Mouse (Mus musculus) frontal cortex, postnatal 14 days (tissue): ENCODE measurements at regions not wholly inside any gene's neighbourhood (a gene's known extent, or its start where the extent isn't known, plus 50 kb on each side); places are given as distances from the start of the nearest gene placed in this dataset.

Experiments
- DNase-seq, 2 experiments: peaks; one replicate each; pipeline ENCODE4 v3.0.0; 2022; ENCODE audit warnings: low spot score in 2 of 2

- no peak for DNase-seq
Measured at GRCm38 (mm10) chr10:98562297-98562912, 351.8 kb upstream of the Atp2b1 start.

DNA sequence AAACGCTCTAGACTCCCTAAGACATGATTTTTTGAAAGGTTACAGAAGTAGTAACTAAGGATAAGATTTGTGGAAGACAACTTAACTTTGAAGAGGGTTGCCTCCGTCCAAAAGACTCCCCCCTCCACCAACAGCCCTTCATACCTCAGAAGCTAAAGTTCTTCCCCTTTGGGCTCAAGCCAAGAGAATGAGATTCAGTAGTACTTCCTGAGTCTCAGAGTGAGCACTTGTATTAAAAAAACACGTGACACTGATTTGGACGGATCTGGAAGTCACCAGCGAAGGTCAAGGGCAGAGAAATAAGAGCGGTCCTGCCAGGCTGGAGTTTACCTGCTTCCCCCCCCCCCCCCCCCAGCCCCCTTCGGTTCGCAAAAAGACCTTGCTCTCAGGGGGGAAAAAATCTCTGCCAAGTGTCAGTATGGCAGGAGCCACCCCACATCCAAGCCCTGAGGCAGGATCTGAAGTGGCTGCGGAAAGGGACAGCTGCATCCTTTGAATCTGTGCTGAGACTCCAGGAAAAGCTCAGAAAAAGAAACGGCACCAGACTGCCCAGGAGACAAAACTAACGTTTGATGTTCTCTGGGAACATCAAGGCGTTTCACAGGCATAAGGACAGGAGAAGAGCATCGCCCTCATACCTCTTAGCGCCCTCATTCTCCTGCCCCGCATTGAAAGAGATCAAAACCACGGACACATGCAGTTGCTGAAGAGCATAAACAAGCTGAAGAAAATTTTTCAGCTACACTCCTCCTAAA lies 341.2 kb upstream of the Atp2b1 start:
- DNase-seq = no peak

DNA sequence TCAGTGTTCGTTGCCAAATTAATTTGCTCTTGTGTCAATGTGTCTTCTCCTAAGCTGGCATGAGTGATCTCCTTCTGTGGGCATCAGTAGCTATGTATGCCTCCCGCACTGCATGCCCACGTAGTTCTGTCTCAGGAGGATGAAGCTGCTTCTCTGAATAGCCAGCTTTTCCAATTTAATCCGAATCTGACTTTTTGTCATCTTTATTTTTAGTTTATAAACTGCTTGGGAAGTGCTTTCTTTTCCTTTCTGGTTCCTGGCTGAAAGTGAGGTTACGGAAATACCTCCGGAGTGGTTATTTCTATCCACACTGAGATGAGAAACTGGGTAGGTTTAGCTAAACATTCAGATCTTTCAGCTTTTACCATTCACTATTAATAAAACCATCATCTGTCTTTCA lies 337.2 kb upstream of the Atp2b1 start:
- DNase-seq = no peak

DNA sequence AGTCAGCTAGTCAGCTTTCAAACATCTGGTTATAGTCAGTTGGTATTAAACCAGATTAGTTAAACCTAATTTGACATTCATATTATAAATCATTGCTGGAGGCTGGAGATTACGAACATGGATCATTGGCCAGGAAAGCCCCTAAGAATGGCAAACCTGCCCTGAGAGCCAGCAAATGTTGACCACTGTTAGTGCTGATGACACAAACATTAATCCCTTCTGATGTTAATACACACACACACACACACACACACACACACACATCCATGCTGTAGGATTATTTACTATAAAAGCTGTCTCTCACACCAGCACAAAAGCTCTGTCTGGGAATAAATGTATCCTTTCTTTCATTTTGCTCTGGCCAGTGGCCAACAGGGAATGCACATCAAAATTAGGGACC lies 329.4 kb upstream of the Atp2b1 start:
- DNase-seq = no peak

DNA sequence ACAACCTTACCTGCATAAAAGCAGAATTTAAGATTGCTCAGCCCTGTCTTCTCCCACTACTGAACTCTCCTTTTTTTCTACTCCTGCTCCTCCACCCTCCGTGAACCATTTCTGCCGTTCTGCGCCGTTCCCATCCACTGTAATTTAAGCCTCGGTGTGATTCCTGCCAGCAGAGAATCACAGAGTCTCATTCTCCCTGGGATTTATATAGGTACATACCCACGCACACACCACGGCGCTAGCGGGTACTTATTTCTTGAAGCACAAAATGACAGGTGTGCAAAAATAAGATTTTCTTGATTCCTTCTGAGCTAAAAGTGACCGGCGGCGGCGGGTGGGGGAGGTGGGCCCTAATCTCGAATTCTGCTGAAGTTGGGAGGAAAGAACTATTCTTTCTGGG lies 324.5 kb upstream of the Atp2b1 start:
- DNase-seq = peak; percentile 25 to 35

- no peak for DNase-seq
Measured at GRCm38 (mm10) chr10:98592154-98592553, 322.1 kb upstream of the Atp2b1 start.

GRCm38 (mm10) chr10:98593910-98594309 lies 320.3 kb upstream of the Atp2b1 start:
- no peak for DNase-seq

DNA sequence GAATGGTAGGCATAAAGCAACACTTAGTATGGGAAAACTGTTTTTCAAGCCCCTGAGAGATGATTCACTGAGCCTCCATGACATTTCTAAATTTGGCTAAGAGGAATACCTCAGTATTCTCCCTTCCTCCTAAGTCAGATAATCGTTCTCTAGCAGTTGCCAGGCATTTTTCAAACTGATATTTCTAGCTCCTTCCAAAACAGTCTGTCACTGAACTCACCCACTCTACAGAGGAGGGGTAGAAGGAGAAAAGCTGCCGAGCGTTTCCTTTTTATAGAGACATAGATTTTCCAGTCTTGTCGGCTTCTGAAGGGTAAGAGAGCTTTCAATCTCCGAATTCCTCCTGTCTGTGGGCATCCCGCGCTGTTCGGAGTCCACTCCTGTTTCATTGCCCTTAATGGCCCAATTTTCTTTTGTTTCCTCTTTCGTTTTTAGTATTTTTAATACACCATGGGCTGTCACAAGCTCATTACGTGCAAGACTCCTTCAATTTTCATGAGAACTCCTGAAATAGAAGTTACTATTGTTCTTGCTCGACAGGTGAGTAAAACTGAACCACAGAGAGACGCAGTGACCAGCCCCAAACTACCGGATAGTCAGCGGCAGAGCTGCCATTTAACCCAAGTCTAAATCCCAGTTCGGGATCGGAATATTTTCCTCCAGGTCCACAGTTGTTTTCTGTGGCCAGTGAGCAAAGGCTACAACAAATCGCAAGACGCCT lies 305.8 kb upstream of the Atp2b1 start:
- DNase-seq = peak in 1 of 2 experiments; percentile 20

DNA sequence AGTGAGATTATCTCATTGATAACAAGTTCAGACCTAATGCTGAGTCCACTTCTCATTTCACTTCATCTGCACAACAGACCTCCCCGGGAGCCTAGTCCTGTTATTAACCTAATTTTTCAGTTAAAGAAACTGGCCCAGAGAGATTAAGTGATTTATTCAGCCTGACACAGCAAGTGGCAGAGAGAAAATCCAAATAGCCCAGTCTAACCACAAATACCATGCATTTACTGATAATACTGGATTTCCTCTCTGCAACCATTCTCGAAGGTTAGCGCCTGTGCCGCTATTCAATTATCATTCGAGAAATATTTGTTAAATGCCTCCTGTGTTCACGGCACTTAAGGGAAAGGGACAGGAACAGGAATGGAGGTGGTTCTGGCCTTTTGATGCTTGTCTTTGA lies 303.5 kb upstream of the Atp2b1 start:
- DNase-seq = no peak

DNA sequence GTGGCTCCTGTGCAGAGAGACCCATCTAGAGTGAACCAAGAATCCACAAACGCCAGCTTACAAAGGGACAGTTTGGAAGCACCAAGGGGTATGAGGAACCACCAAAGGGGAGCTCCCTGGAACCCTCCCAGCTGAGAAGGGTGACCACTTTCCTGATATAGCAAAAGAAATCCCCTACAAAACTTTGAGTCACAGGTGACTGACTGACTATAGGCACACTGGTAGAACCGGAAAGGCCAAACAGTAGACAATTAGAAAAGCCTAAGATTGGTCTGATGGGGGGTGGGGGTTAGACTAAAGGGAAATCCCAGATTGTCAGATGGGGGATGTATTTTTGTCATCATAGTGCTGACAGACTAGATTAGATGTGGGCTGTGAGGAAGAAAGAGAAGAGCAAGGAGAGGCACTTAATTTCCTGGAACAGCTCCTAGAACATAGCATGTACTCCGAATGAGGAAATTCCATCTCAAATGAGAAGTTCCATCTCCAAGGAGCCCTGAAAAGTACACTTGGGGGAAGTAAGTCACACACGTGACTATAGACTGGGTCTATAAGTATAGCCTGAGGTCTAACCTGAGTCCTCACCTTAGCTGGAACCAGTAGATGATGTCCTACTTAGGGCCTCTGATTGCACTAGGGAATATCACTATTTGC lies 302.4 kb upstream of the Atp2b1 start:
- DNase-seq = no peak

GRCm38 (mm10) chr10:98618736-98619525 lies 295.3 kb upstream of the Atp2b1 start:
- DNase-seq = no peak

GRCm38 (mm10) chr10:98624103-98624502 lies 290.1 kb upstream of the Atp2b1 start:
- no peak for DNase-seq

- no peak for DNase-seq
Measured at GRCm38 (mm10) chr10:98624681-98625321, 289.4 kb upstream of the Atp2b1 start.

GRCm38 (mm10) chr10:98628191-98628590 lies 286.0 kb upstream of the Atp2b1 start:
- no peak for DNase-seq

- no peak for DNase-seq
Measured at GRCm38 (mm10) chr10:98629248-98629647, 285.0 kb upstream of the Atp2b1 start.

DNA sequence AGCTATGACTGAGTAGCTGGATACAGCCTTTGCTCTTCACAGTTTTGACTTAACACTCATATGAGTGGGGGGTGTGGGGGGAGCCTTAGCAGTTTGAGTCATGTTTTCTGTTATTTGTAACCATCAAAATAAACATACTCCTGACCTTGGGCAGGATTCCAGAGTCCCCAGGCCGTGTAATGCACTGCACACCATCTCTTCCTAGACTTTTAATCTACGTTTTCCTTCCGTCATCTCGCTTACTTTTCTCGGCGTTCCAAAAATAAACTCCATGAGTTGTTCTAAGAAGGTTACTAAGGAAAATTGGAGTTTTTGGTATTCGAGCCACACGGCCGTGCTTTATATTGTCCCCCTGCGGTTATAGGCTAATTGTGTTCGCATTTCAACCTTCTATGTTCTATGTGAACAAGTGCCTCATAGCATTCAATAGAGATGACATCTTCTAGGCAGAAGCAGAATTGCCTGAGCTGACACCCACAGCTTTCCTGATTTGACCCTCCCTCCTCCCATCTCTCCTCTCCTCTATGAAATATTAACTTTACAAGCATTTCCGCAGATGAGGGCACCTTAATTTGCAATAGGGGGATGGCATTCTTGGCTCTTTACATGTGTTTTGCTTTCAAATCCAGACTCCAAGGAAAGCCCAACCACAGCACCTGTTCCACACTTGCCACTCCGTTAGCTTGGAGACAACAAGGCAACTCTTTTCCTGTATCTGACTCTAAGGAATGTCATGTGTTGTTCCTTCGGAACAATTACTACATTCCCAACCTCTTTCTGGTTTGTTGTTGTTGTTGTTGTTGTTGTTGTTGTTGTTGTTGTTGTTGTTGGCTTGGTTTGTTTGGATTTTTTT lies 276.2 kb upstream of the Atp2b1 start:
- no peak for DNase-seq

DNA sequence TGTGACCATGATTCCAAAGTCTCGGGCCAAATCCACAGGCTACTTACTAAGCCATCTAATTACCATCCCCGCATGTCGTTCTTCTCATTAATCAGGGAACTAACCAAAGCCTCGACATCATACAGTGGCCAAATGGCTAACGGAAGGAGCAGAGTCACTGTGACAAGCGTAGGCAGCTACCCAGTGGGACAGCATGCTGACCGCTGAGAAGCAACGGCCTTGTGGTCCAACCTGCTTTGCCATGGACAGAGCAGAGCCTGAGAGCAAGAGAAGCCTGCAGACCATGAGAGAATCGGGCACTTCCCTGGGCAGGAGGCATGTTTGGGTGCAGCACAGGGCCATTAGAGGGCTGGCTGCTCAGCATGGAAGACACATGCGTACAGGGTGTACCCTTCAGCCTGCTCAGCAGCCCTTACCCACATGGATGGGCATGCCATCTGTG lies 268.5 kb upstream of the Atp2b1 start:
- DNase-seq = no peak

DNA sequence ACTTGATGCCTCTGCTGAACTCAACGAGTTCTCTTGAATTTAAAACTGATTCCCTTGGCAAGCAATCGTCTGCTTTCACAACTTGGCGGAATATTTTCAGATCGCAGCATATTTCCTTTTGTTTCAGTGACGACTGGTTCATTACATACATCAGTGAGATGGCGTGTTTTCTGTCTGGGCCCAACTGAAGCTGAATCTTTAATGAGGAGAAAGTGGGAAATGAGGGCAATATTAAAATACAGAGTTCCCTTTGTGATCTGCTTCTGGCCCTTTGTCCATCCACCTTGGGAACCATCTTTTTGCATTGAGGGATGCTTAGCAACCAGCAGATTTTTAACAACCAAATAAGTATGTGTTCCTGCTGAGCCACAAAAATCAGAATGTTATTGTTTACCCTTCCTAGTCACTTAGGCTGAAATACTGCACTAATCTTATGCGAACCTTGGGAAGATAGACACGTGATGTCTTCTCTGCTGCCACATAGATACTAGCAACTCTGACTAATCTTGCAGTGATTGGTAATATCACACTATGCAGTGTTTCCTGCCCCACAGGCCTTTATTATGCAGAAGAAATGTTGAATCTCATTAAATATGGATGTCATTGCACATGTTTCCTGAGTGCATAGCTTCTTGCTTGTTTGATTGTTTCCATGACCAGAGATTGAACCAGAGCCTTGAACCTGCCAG lies 267.8 kb upstream of the Atp2b1 start:
- no peak for DNase-seq

DNA sequence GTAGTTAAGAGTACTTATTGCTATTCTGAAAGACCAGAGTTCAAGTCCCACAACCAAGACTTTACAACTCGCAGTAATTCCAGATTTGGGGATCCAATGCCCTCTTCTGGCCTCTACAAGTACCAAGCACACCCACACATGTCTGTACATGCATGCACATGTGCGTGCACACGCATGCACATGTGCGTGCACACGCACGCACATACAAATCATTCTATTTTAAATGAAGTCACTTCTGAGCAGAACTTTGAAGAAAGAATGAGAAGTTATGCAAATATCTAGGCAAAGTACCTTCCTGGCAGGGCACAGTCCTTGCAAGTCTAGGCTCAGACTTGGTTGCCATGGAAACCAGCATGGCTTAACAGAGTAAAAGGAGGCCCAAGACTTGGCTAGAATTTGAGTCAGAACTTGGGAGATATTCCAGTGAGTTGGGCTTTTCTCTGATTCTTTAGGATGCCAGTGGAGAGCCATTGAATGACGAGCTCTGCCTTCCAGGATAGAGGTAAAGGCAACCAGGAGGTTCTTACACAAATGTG lies 265.4 kb upstream of the Atp2b1 start:
- no peak for DNase-seq
